Mouse (Mus musculus) lung, postnatal 0 days (tissue): ENCODE data around the gene Prok2. TPM values are rescaled to one million over a fixed set of nuclear protein-coding genes. Genes with fewer than 3 reads are reported as not detected.

ENCODE experiments used
- ATAC-seq: fragments of 200-750 bp; cut with Nextera tagmentation; 2 replicates; pipeline ENCODE4 v1.8.0; 2017; ENCODE audit warnings: moderate library complexity
- DNase-seq: peaks from one replicate; pipeline ENCODE4 v3.0.0-alpha.2; 2016; ENCODE audit warnings: low spot score
- H3K27ac ChIP-seq: fragments of 300-500 bp; sonication (generic); 2 replicates; pipeline ENCODE4 v1.5.1; 2014; ENCODE audit warnings: antibody characterized with exemption, mild to moderate bottlenecking, low read length, mixed read lengths
- H3K27me3 ChIP-seq: fragments of 300-500 bp; sonication (generic); replicated peaks from 2 replicates; pipeline ENCODE4 v1.6.1; 2014; ENCODE audit warnings: low read length, mixed read lengths; ENCODE audit not compliant: insufficient read depth
- H3K36me3 ChIP-seq: fragments of 300-500 bp; sonication (generic); 2 replicates; pipeline ENCODE4 v1.6.1; 2014; ENCODE audit warnings: low read length, mixed read lengths; ENCODE audit not compliant: insufficient read depth
- H3K4me1 ChIP-seq: fragments of 300-500 bp; sonication (generic); 2 replicates; pipeline ENCODE4 v1.6.1; 2014; ENCODE audit warnings: antibody characterized with exemption, low read depth, low read length, mixed read lengths; ENCODE audit not compliant: insufficient read depth
- H3K4me2 ChIP-seq: fragments of 300-500 bp; sonication (generic); replicated peaks from 2 replicates; pipeline ENCODE4 v1.6.1; 2014; ENCODE audit warnings: low read depth, mild to moderate bottlenecking, low read length, moderate library complexity, mixed read lengths
- H3K4me3 ChIP-seq: fragments of 300-500 bp; sonication (generic); 2 replicates; pipeline ENCODE4 v1.5.1; 2014; ENCODE audit warnings: low read depth, low read length
- H3K9ac ChIP-seq: fragments of 300-500 bp; sonication (generic); replicated peaks from 2 replicates; pipeline ENCODE4 v1.6.1; 2014; ENCODE audit warnings: low read depth, mild to moderate bottlenecking
- H3K9me3 ChIP-seq: fragments of 300-500 bp; sonication (generic); 2 replicates; pipeline ENCODE4 v1.6.1; 2016; ENCODE audit warnings: low read length, mixed read lengths
- CTCF ChIP-seq: IDR thresholded peaks from 2 replicates; pipeline ENCODE4 v1.5.1; 2016; ENCODE audit warnings: antibody characterized with exemption, mild to moderate bottlenecking
- EP300 ChIP-seq: IDR thresholded peaks from 2 replicates; pipeline ENCODE4 v1.6.1; 2016; ENCODE audit warnings: antibody characterized with exemption, mild to moderate bottlenecking, control low read depth
- WGBS: fragments of 180-500 bp; shearing (Covaris S2); extraction: QIAGEN DNeasy Blood & Tissue Kit; methylation state at CpG from one replicate; pipeline ENCODE4 v1.1.7; 2014; 5-methylcytosine and 5-hydroxymethylcytosine counted together
- polyA plus RNA-seq: library from polyadenylated mRNA; unstranded; fragments of >200 nt; fragmentation: Nextera tagmentation; extraction: Ambion mirVana; gene quantifications from 2 replicates; pipeline ENCODE4 v1.2.1, GENCODE M21; 2015

Prok2 gene
- polyA plus RNA-seq, 1 experiment from 2014 or later = 0.42 TPM

DNA sequence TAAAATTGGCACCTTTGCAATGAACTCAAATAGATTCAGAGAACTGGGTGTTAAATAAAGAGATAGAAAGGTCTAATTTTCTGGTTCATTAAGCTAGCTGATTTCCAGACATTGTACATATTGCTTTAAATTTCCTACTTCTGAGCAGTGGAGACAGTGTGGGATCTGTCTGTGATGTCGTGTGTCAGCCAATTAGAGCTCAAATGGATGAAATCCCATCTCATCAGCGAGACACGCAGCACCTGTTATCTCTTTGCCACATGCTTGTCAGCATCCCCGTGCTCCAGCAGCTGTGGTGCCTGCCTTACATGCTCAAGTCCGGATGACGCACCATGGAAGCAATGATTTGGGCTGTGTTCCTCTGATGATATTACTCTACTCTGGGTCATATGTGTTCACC, 25.1 kb upstream of the Prok2 start:
- no peak overlapping the region for H3K4me3 ChIP-seq

DNA sequence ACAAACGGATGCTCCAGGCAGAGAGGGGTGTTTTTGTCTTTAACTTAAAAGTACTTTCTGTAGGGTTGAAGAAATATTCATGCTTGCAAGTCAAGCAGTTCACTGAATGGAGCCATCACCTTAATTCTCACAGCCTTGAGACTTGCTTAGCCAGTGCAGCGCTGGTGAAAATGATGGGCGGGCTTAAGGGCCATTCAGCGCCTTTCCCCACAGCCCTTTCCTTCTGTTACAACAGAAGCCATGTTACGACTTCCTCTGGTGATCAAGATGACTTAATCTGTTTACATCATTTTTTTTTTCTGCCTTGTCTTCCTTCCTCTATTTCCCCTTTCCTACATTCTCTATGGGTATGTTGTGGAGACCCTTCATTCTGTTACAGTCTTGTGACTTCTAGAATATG, 20.1 kb upstream of the Prok2 start:
- Histone ChIP-seq H3K27me3 (0 out of 2 replicates have a peak, but pooled peaks cover 2% of the 10 kb centered on the region), H3K9me3 (no peaks in the 10 kb centered on the region), H3K4me1 (no peaks in the 10 kb centered on the region), H3K36me3 (no peaks in the 10 kb centered on the region), H3K27ac (no peak overlapping the region), H3K4me2 (no peak overlapping the region), H3K4me3 (no peak overlapping the region), H3K9ac (no peak overlapping the region)
- WGBS = 74% methylated on average over 5 of the region's 5 CpGs
- DNase-seq = no peak
- no peak for ATAC-seq
- TF ChIP-seq EP300 (no peak), CTCF (no peak)

More for the DNA sequence above, 25.1 kb upstream of the Prok2 start:
- Histone ChIP-seq H3K27ac (no peak overlapping the region), H3K9ac (no peak overlapping the region), H3K4me2 (no peak overlapping the region), H3K36me3 (no peaks in the 10 kb centered on the region), H3K9me3 (no peaks in the 10 kb centered on the region), H3K4me1 (no peaks in the 10 kb centered on the region), H3K27me3 (0 out of 2 replicates have a peak, but pooled peaks cover 2% of the 10 kb centered on the region)
- DNase-seq (no peak), ATAC-seq (no peak)
- WGBS = 69% methylated on average over 6 of the region's 6 CpGs
- TF ChIP-seq EP300 (no peak), CTCF (no peak)

DNA sequence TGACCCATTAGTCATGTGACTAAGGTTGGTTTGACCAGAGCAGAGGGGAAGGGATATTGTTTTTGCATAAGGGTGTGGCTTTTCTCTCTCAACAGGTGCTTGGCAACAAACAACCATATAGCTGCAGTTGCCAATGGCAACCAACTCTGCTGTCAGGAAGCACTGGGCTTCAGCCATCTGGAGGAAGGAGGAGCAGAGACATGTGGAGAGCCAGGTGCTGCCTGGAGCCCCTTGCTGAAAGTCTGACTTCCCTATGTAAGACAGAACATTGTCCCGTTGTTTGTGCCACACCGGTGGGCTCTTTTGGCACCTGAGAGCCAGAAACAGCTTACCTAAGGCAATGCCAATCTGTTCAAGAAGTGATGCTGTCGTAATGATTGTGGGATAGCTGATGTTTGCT, 16.7 kb upstream of the Prok2 start:
- no peaks in the 10 kb centered on the region for H3K36me3 ChIP-seq
- H3K27me3 ChIP-seq = no peaks in the 10 kb centered on the region
- H3K9ac ChIP-seq = no peak overlapping the region
- H3K4me1 ChIP-seq = no peaks in the 10 kb centered on the region
- no peaks in the 10 kb centered on the region for H3K9me3 ChIP-seq
- no peak overlapping the region for H3K4me2 ChIP-seq
- DNase-seq = no peak
- WGBS = 74% methylated on average over 3 of the region's 3 CpGs
- ATAC-seq = no peak
- H3K4me3 ChIP-seq = no peak overlapping the region
- H3K27ac ChIP-seq = no peak overlapping the region
- no peak for TF ChIP-seq CTCF
- TF ChIP-seq EP300 = no peak

DNA sequence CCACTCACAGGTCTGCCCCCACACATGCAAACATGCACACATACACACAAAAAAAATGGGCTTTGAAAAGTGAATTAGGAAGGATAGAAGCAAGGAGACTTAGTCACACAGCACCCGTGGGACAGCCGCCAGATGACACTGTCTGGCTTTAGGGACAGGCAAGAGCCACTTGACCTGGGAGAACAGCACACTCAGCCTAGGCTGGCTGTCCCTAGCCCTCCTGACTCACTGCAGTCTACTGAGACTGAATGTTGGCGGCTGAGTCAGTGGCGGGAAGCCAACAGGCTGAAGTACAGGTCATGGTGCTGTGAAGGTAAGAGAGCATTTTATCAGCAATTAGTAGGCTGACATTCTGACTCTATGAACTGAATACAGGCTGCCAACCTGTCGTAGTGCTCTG, 8.5 kb upstream of the Prok2 start:
- H3K4me2 ChIP-seq = no peak overlapping the region
- peak; percentile 23; the same call in 1 of the 2 replicates for ATAC-seq
- 51% methylated on average over 5 of the region's 5 CpGs for WGBS

DNA sequence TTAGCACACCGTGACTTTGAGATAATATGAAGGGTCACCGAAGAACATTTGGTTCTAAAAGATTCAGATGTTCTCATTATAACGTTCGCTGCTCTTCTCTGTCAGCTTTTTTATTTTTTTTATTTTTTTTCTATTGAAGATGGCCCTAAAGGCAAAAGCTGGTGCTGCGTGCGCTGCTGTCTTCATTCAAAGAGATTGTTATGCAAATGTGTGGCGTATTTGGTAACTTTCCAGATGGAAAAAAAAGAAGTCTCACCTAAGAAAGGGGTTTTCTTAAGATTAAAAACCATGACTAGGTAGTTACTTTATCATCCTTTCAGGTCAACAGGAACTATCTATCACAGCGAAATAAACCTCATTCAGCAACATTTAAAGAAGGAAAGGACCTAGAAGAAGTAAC, 6.5 kb upstream of the Prok2 start:
- no peak overlapping the region for H3K4me2 ChIP-seq
- H3K4me1 ChIP-seq = no peaks in the 10 kb centered on the region
- TF ChIP-seq EP300 (no peak), CTCF (no peak)
- no peaks in the 10 kb centered on the region for H3K36me3 ChIP-seq
- H3K4me3 ChIP-seq = no peak overlapping the region
- ATAC-seq = no peak
- H3K9ac ChIP-seq = no peak overlapping the region
- no peak for DNase-seq
- no peaks in the 10 kb centered on the region for H3K27me3 ChIP-seq
- 90% methylated on average over 8 of the region's 8 CpGs for WGBS
- H3K9me3 ChIP-seq = no peaks in the 10 kb centered on the region
- H3K27ac ChIP-seq = no peak overlapping the region

More for the DNA sequence above, 8.5 kb upstream of the Prok2 start:
- Histone ChIP-seq H3K9ac (no peak overlapping the region), H3K4me1 (no peaks in the 10 kb centered on the region), H3K27me3 (no peaks in the 10 kb centered on the region), H3K9me3 (no peaks in the 10 kb centered on the region), H3K4me3 (no peak overlapping the region), H3K36me3 (no peaks in the 10 kb centered on the region), H3K27ac (no peak overlapping the region)
- DNase-seq = no peak
- TF ChIP-seq CTCF = no peak
- no peak for TF ChIP-seq EP300

DNA sequence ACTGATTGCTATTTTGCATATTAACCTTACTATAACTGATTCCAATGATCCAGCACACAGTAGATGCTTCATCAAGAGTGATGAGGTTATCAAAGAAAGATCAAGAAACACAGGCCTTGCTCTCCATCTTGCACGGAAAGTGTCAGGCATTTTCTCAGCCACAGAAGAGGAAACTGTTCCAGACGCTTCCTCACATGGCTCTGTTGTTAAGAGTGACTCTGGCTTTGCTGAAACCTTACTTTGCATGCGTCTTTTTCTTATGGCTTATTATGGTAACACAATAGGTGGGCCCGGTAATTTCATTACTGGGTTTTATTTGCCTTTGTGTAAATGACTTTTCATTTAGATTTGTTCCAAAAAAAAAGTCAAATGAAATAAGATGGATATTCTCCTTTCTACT, 5.7 kb upstream of the Prok2 start:
- Histone ChIP-seq H3K4me1 (no peaks in the 10 kb centered on the region; the same call in 1 of the 2 replicates), H3K27ac (no peak overlapping the region), H3K36me3 (no peaks in the 10 kb centered on the region), H3K27me3 (peaks cover 4% of the 10 kb centered on the region), H3K4me2 (no peak overlapping the region), H3K9me3 (no peaks in the 10 kb centered on the region), H3K4me3 (no peak overlapping the region), H3K9ac (no peak overlapping the region)
- ATAC-seq = no peak
- DNase-seq = no peak
- 77% methylated on average over 4 of the region's 4 CpGs for WGBS
- TF ChIP-seq CTCF (no peak), EP300 (no peak)

DNA sequence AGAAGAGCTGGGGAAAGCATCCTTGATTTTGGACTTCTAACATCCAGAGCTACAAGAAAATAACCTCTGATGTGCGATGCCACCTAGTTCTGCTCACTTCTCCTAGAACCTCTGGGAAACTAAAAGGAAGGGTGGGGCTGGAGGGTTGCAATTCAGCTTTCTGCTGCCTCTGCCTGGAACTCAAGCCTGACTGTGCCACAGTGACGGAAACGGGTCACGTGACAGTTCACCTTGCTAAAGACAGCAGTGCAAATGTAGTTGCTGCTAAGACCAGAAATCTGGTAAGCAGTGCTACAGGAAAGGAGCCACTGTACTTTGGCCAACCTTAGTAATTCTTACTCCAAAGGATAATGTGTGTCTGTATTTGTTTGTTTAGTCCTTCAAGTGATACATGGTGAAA, 3.7 kb upstream of the Prok2 start:
- DNase-seq = no peak
- peaks cover 19% of the 10 kb centered on the region for H3K27me3 ChIP-seq

More for the DNA sequence above, 3.7 kb upstream of the Prok2 start:
- no peak for TF ChIP-seq EP300
- no peak for ATAC-seq
- Histone ChIP-seq H3K9me3 (no peaks in the 10 kb centered on the region), H3K4me3 (no peak overlapping the region), H3K27ac (no peak overlapping the region), H3K9ac (no peak overlapping the region), H3K36me3 (no peaks in the 10 kb centered on the region), H3K4me1 (peaks cover 7% of the 10 kb centered on the region), H3K4me2 (no peak overlapping the region)
- WGBS = 79% methylated on average over 4 of the region's 4 CpGs
